Mouse (Mus musculus) brain, embryonic 14.5 days (tissue): Measurements from ENCODE around the gene Pknox2.

Source experiments
- CTCF ChIP-seq: fragments of 200-500 bp; IDR thresholded peaks from 2 replicates; pipeline ENCODE4 v1.5.1; 2012; ENCODE audit warnings: inconsistent platforms, mild to moderate bottlenecking, moderate library complexity, borderline replicate concordance; ENCODE audit not compliant: insufficient read depth, insufficient read length; ENCODE audit errors: extremely low read depth
- POLR2A ChIP-seq: fragments of 200-500 bp; IDR thresholded peaks from 2 replicates; pipeline ENCODE4 v1.6.1; 2012; ENCODE audit warnings: mild to moderate bottlenecking, inconsistent platforms, borderline replicate concordance; ENCODE audit not compliant: poor library complexity, insufficient read depth, insufficient read length, severe bottlenecking; ENCODE audit errors: extremely low read depth

DNA sequence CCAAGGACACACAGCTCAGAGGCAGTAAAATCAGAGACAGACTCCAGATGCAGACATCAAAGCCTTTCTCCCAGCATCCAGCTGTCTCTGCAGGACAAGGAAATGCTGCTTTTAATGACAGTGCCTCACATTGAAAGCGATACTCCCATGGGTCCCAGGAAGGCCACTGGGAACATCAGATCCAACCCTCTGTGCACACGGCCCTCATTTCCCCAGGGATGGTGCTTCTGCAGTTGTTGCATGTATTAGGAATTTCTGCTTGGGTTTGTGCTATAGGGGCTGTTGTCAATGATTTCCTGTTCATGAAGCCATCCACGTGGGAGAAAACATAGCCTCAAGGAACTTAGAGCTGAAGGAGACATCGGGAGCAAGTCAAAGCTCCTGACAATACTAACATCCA is 8.3 kb downstream of the Pknox2 start:
- TF ChIP-seq POLR2A = no peak
- no peak for TF ChIP-seq CTCF
